Mouse (Mus musculus): ENCODE data around the gene Tmem200b. TPM values are rescaled to one million over a fixed set of nuclear protein-coding genes. Genes with fewer than 3 reads are reported as not detected.

The Tmem200b gene
- total and polyA plus RNA-seq, 2 experiments from 2014 or later = 0.97 to 23.5 TPM

- peak overlapping the region; percentile 98; the same call in 1 of the 2 replicates for H3K4me3 ChIP-seq (ENCODE audit: low read depth, low read length)
- H3K9me3 ChIP-seq (replicated peaks; ENCODE audit: control insufficient read depth, low read length) = no peaks in the 10 kb centered on the region
- ATAC-seq (ENCODE audit: insufficient read depth, low read depth) (no peak), DNase-seq (ENCODE audit: low spot score) (no peak)
- TF ChIP-seq EP300 (IDR thresholded peaks at IDR 0.05; ENCODE audit: low read depth) = no peak
- no peak for TF ChIP-seq CTCF (IDR thresholded peaks at IDR 0.05; ENCODE audit: low read depth)
- no peaks in the 10 kb centered on the region for H3K27me3 ChIP-seq (ENCODE audit: control insufficient read depth, insufficient read depth, low read length)
- peak overlapping the region; percentile 100 for H3K9ac ChIP-seq (replicated peaks; ENCODE audit: low read depth, low read length)
- no peak overlapping the region for H3K27ac ChIP-seq (ENCODE audit: low read depth)
- H3K36me3 ChIP-seq (replicated peaks; ENCODE audit: control insufficient read depth, insufficient read depth, low read length) = no peaks in the 10 kb centered on the region
- whole genome bisulfite sequencing = 32% methylated on average over 3 of the region's 3 CpGs
- H3K4me1 ChIP-seq (ENCODE audit: control insufficient read depth, insufficient read depth) = peaks cover 48% of the 10 kb centered on the region
- peak overlapping the region; percentile 82 for H3K4me2 ChIP-seq (ENCODE audit: low read depth, low read length)
These were observed 46.3 kb upstream of the Tmem200b start for GRCm38 (mm10) chr4:131875242-131875641.

GRCm38 (mm10) chr4:131876836-131877235 lies 44.7 kb upstream of the Tmem200b start:
- DNase-seq (ENCODE audit: low spot score) = no peak
- no peak for TF ChIP-seq CTCF (IDR thresholded peaks at IDR 0.05; ENCODE audit: low read depth)
- TF ChIP-seq EP300 (IDR thresholded peaks at IDR 0.05; ENCODE audit: low read depth) = no peak
- Histone ChIP-seq H3K36me3 (replicated peaks; ENCODE audit: control insufficient read depth, insufficient read depth, low read length) (no peaks in the 10 kb centered on the region), H3K27me3 (ENCODE audit: control insufficient read depth, insufficient read depth, low read length) (no peaks in the 10 kb centered on the region), H3K4me2 (ENCODE audit: low read depth, low read length) (peak overlapping the region; percentile 82; the same call in 1 of the 2 replicates), H3K9ac (replicated peaks; ENCODE audit: low read depth, low read length) (no peak overlapping the region), H3K27ac (ENCODE audit: low read depth) (no peak overlapping the region), H3K4me1 (ENCODE audit: control insufficient read depth, insufficient read depth) (peaks cover 52% of the 10 kb centered on the region), H3K9me3 (replicated peaks; ENCODE audit: control insufficient read depth, low read length) (no peaks in the 10 kb centered on the region), H3K4me3 (ENCODE audit: low read depth, low read length) (no peak overlapping the region)
- ATAC-seq (ENCODE audit: insufficient read depth, low read depth) = no peak
- 53% methylated on average over 2 of the region's 2 CpGs for WGBS

- no peak overlapping the region for H3K9ac ChIP-seq (replicated peaks; ENCODE audit: low read depth, low read length)
- DNase-seq (ENCODE audit: low spot score) (no peak), ATAC-seq (ENCODE audit: insufficient read depth, low read depth) (no peak)
- peaks cover 73% of the 10 kb centered on the region for H3K4me1 ChIP-seq (ENCODE audit: control insufficient read depth, insufficient read depth)
- H3K9me3 ChIP-seq (replicated peaks; ENCODE audit: control insufficient read depth, low read length) = no peaks in the 10 kb centered on the region
- no peaks in the 10 kb centered on the region; the same call in 1 of the 2 replicates for H3K36me3 ChIP-seq (replicated peaks; ENCODE audit: control insufficient read depth, insufficient read depth, low read length)
- H3K4me2 ChIP-seq (ENCODE audit: low read depth, low read length) = no peak overlapping the region
- no peak overlapping the region for H3K4me3 ChIP-seq (ENCODE audit: low read depth, low read length)
- H3K27ac ChIP-seq (ENCODE audit: low read depth) = no peak overlapping the region; the same call in 1 of the 2 replicates
- no peak for TF ChIP-seq CTCF (IDR thresholded peaks at IDR 0.05; ENCODE audit: low read depth)
- TF ChIP-seq EP300 (IDR thresholded peaks at IDR 0.05; ENCODE audit: low read depth) = no peak
- H3K27me3 ChIP-seq (ENCODE audit: control insufficient read depth, insufficient read depth, low read length) = no peaks in the 10 kb centered on the region
- 38% methylated on average over 1 of the region's 1 CpGs for WGBS
These were observed 41.9 kb upstream of the Tmem200b start for GRCm38 (mm10) chr4:131879692-131880091.

GRCm38 (mm10) chr4:131881306-131881705 lies 40.3 kb upstream of the Tmem200b start:
- peaks cover 58% of the 10 kb centered on the region for H3K4me1 ChIP-seq (ENCODE audit: control insufficient read depth, insufficient read depth)
- no peak for TF ChIP-seq EP300 (IDR thresholded peaks at IDR 0.05; ENCODE audit: low read depth)
- TF ChIP-seq CTCF (IDR thresholded peaks at IDR 0.05; ENCODE audit: low read depth) = no peak
- no peak for ATAC-seq (ENCODE audit: insufficient read depth, low read depth)

GRCm38 (mm10) chr4:131883571-131883970 lies 38.0 kb upstream of the Tmem200b start:
- no peak overlapping the region for H3K27ac ChIP-seq (ENCODE audit: low read depth)

More at GRCm38 (mm10) chr4:131881306-131881705, 40.3 kb upstream of the Tmem200b start:
- DNase-seq (ENCODE audit: low spot score) = no peak
- no peak overlapping the region for H3K4me3 ChIP-seq (ENCODE audit: low read depth, low read length)
- H3K36me3 ChIP-seq (replicated peaks; ENCODE audit: control insufficient read depth, insufficient read depth, low read length) = peaks cover 15% of the 10 kb centered on the region
- 64% methylated on average over 7 of the region's 7 CpGs for WGBS
- no peaks in the 10 kb centered on the region for H3K27me3 ChIP-seq (ENCODE audit: control insufficient read depth, insufficient read depth, low read length)
- H3K9me3 ChIP-seq (replicated peaks; ENCODE audit: control insufficient read depth, low read length) = no peaks in the 10 kb centered on the region
- H3K27ac ChIP-seq (ENCODE audit: low read depth) = no peak overlapping the region
- H3K4me2 ChIP-seq (ENCODE audit: low read depth, low read length) = no peak overlapping the region
- H3K9ac ChIP-seq (replicated peaks; ENCODE audit: low read depth, low read length) = no peak overlapping the region

GRCm38 (mm10) chr4:131885376-131885775 lies 36.2 kb upstream of the Tmem200b start:
- Histone ChIP-seq H3K9ac (replicated peaks; ENCODE audit: low read depth, low read length) (no peak overlapping the region), H3K4me1 (ENCODE audit: control insufficient read depth, insufficient read depth) (peaks cover 28% of the 10 kb centered on the region), H3K4me2 (ENCODE audit: low read depth, low read length) (no peak overlapping the region), H3K9me3 (replicated peaks; ENCODE audit: control insufficient read depth, low read length) (no peaks in the 10 kb centered on the region), H3K4me3 (ENCODE audit: low read depth, low read length) (no peak overlapping the region), H3K27me3 (ENCODE audit: control insufficient read depth, insufficient read depth, low read length) (no peaks in the 10 kb centered on the region), H3K27ac (ENCODE audit: low read depth) (peak overlapping the region; percentile 8; the same call in 1 of the 2 replicates), H3K36me3 (replicated peaks; ENCODE audit: control insufficient read depth, insufficient read depth, low read length) (peaks cover 40% of the 10 kb centered on the region)
- 44% methylated on average over 6 of the region's 6 CpGs for WGBS
- TF ChIP-seq CTCF (IDR thresholded peaks at IDR 0.05; ENCODE audit: low read depth) (no peak), EP300 (IDR thresholded peaks at IDR 0.05; ENCODE audit: low read depth) (no peak)
- DNase-seq (ENCODE audit: low spot score) = no peak
- ATAC-seq (ENCODE audit: insufficient read depth, low read depth) = no peak

More at GRCm38 (mm10) chr4:131883571-131883970, 38.0 kb upstream of the Tmem200b start:
- DNase-seq (ENCODE audit: low spot score) = no peak
- H3K9ac ChIP-seq (replicated peaks; ENCODE audit: low read depth, low read length) = no peak overlapping the region
- peaks cover 39% of the 10 kb centered on the region for H3K4me1 ChIP-seq (ENCODE audit: control insufficient read depth, insufficient read depth)
- TF ChIP-seq CTCF (IDR thresholded peaks at IDR 0.05; ENCODE audit: low read depth) (no peak), EP300 (IDR thresholded peaks at IDR 0.05; ENCODE audit: low read depth) (no peak)
- no peak overlapping the region for H3K4me3 ChIP-seq (ENCODE audit: low read depth, low read length)
- H3K36me3 ChIP-seq (replicated peaks; ENCODE audit: control insufficient read depth, insufficient read depth, low read length) = peaks cover 26% of the 10 kb centered on the region
- no peaks in the 10 kb centered on the region for H3K9me3 ChIP-seq (replicated peaks; ENCODE audit: control insufficient read depth, low read length)
- no peaks in the 10 kb centered on the region for H3K27me3 ChIP-seq (ENCODE audit: control insufficient read depth, insufficient read depth, low read length)
- H3K4me2 ChIP-seq (ENCODE audit: low read depth, low read length) = no peak overlapping the region
- ATAC-seq (ENCODE audit: insufficient read depth, low read depth) = no peak
- 49% methylated on average over 6 of the region's 6 CpGs for whole genome bisulfite sequencing
